In the genomic region with DNA sequence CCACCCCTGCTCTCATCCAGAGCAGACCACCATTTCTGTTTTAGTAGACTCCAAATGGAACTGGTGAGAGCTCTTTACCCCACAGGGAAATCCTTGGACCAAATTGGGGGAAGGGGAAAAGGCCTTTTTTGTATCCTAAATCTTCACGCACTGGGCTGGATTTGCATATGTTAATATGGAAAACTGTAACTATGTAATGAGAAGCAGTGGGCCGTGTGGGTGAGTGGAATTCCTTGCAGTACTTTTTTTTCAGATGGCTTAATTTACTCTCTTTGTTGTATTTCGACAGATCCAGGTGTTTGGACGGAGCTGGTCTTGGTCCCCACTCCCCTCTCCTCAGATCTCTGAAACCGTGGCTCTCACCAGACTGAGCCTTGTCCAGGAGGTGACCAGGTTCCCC, we compare ENCODE assay signal across 24 mouse cellular contexts.
"Had no signal": no experiment of that assay in that cellular context is flagged by ENCODE, and none has a peak within 500 bp of the region (broad histone marks: within the 10 kb centered on the region; RNA-seq: fewer than 3 reads in every experiment).

No protein-coding gene starts in this region.

- H3K9ac ChIP-seq: intestine, embryonic 15.5 days; kidney, embryonic 15.5 days; limb, embryonic 13.5 days; liver, embryonic 14.5 days; liver, postnatal 0 days; lung, embryonic 14.5 days; neural tube, embryonic 13.5 days; stomach, embryonic 15.5 days had no signal

- H3K9me3 ChIP-seq: intestine, embryonic 15.5 days; kidney, embryonic 15.5 days; limb, embryonic 13.5 days; midbrain, embryonic 15.5 days; neural tube, embryonic 13.5 days; stomach, embryonic 15.5 days had no signal

- H3K4me3 ChIP-seq: intestine, embryonic 15.5 days; kidney, embryonic 15.5 days; layer of hippocampus, adult 2 months; left cerebral cortex, adult 2 months; limb, embryonic 13.5 days; midbrain, embryonic 15.5 days; myocyte; neural tube, embryonic 13.5 days; stomach, embryonic 15.5 days had no signal

- H3K27ac ChIP-seq: intestine, embryonic 15.5 days; kidney, embryonic 15.5 days; layer of hippocampus, adult 2 months; left cerebral cortex, adult 2 months; limb, embryonic 13.5 days; liver, embryonic 14.5 days; midbrain, embryonic 15.5 days; neural tube, embryonic 13.5 days; stomach, embryonic 15.5 days had no signal

- H3K36me3 ChIP-seq: intestine, embryonic 15.5 days; kidney, embryonic 15.5 days; limb, embryonic 13.5 days; midbrain, embryonic 15.5 days; neural tube, embryonic 13.5 days; stomach, embryonic 15.5 days had no signal

- DNase-seq: kidney, adult 11 months; kidney, adult 8-10 months; kidney, postnatal 14 days; layer of hippocampus, adult 9-11 months; left cerebral cortex, postnatal 4 days; liver, postnatal 0 days; lung, postnatal 4 days; right cerebral cortex, adult 18-20 months; right cerebral cortex, postnatal 14 days; right cerebral cortex, postnatal 4 days; thymus, postnatal 25 days had no signal

- ATAC-seq: intestine, embryonic 15.5 days; liver, postnatal 0 days; midbrain, embryonic 15.5 days had no signal

- H3K4me2 ChIP-seq: intestine, embryonic 15.5 days; kidney, embryonic 15.5 days; limb, embryonic 13.5 days; liver, embryonic 11.5 days; lung, embryonic 14.5 days; midbrain, embryonic 11.5 days; midbrain, embryonic 15.5 days; neural tube, embryonic 13.5 days; stomach, embryonic 15.5 days had no signal

- H3K27me3 ChIP-seq: intestine, embryonic 15.5 days; limb, embryonic 13.5 days; midbrain, embryonic 15.5 days; neural tube, embryonic 13.5 days; stomach, embryonic 15.5 days had no signal
